Mouse (Mus musculus): ENCODE data around the gene Vps16. TPM values are rescaled to one million over a fixed set of nuclear protein-coding genes. Genes with fewer than 3 reads are reported as not detected.
A peak's percentile ranks its signal among the peaks of the same experiment; 100 is the strongest.

Gene Vps16
- polyA plus RNA-seq (2016; fragmentation: Nextera tagmentation; extraction: Ambion mirVana), result 117 and 126 TPM in 2 replicates

DNA sequence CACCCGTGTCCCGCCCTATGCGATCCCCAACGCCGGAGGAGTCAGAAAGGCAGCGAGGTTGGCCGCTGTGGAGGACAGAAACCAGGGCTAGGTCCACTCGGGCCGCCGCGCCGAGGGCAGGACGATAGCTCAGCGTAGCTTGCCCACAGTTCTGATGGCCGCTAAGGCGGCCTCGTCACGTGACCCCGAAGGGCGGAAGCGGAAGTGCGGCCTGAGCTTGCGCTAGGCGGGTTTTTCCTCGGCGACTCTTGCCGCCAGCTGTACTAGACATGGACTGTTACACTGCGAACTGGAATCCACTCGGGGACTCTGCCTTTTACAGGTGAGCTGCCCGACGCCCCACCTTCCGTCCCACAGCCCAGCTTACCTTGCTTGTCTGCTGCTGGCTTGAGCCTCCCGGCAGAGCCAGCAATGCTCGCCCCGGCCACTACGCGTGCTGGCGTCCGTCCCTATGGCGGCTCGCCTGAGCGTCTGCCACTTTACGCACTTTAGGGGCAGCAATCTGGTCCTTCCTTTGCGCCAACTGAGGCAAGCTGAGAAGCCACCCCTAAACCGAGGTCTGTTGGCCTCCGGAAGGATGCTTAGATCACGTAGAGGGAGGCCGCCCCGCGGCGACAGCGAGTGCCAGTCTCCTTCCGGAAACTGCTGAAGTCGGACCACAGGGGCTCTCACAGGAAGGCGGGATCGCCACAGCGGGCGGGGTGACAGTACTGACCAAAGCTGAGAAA lies at the start of gene Vps16, which contains the start of gene Pced1a:
Vps16 (plus strand) TSS at position 214 of the 728 bp plus-strand sequence.
Pced1a (minus strand) TSS at position 576 of the 728 bp plus-strand sequence.
- WGBS, result under 1% methylated on average over 58 of the region's 58 CpGs
- Histone ChIP-seq H3K27ac (replicated peaks) (peak within 1 kb of the TSS; percentile 91), H3K36me3 (peaks cover 42% of the 10 kb centered on the region), H3K4me3 (peak within 1 kb of the TSS; percentile 65), H3K9me3 (replicated peaks) (no peaks in the 10 kb centered on the region), H3K27me3 (ENCODE audit: low read depth, poor library complexity, severe bottlenecking) (peaks cover 14% of the 10 kb centered on the region), H3K4me1 (peaks cover 33% of the 10 kb centered on the region)
- DNase-seq (ENCODE audit: low spot score), result peak; percentile 95

DNA sequence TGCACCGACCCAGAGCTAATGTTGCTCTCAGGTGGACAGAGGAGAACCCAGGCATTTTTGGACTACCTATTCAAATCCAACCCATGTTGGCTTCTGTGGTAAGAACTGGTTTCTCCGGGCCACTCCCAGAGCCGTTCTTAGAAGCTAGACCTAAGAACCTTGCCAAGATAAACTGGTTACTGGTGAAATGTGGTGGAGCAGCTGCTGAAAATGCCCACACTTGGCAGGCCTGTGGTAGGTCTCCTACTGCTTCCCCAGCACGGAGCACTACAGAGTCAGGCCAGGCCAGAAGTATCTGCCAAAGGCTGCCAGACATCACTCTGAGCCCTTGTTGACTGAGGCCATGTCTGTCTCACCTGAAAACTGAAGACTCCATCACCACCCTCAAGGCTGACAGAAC lies 49.2 kb upstream of the Vps16 start:
- Histone ChIP-seq H3K4me1 (peaks cover 11% of the 10 kb centered on the region), H3K4me3 (no peak overlapping the region), H3K27me3 (ENCODE audit: low read depth, poor library complexity, severe bottlenecking) (no peaks in the 10 kb centered on the region; the same call in 1 of the 2 replicates), H3K9me3 (replicated peaks) (no peaks in the 10 kb centered on the region), H3K36me3 (no peaks in the 10 kb centered on the region), H3K27ac (replicated peaks) (no peak overlapping the region)
- 86% methylated on average over 4 of the region's 4 CpGs for WGBS
- DNase-seq (ENCODE audit: low spot score), result no peak

DNA sequence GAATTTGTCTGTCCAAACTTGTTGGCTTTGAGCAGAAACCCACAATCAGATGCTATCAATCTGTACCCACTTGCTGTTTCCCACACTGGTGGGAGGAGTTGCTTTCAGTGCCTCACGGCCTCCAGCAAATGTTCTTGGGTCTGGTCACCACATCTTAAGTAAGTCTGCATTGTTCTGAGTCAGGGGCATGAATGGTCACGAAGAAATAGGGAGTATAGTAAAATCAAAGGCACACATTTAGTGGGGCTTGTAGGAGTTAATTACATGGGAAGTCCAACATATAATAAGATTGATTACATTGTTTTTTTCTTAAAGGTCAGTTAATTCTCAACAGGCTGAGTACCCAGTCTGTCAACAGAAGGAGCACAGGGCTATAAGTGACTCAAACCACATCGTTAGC lies 40.9 kb upstream of the Vps16 start:
- H3K27me3 ChIP-seq (ENCODE audit: low read depth, poor library complexity, severe bottlenecking), result peaks cover 3% of the 10 kb centered on the region; the same call in 1 of the 2 replicates
- H3K4me3 ChIP-seq, result no peak overlapping the region
- H3K9me3 ChIP-seq (replicated peaks), result no peaks in the 10 kb centered on the region
- no peak overlapping the region for H3K27ac ChIP-seq (replicated peaks)
- no peaks in the 10 kb centered on the region for H3K4me1 ChIP-seq
- WGBS, result 59% methylated on average over 3 of the region's 3 CpGs
- no peaks in the 10 kb centered on the region for H3K36me3 ChIP-seq
- DNase-seq (ENCODE audit: low spot score), result no peak

DNA sequence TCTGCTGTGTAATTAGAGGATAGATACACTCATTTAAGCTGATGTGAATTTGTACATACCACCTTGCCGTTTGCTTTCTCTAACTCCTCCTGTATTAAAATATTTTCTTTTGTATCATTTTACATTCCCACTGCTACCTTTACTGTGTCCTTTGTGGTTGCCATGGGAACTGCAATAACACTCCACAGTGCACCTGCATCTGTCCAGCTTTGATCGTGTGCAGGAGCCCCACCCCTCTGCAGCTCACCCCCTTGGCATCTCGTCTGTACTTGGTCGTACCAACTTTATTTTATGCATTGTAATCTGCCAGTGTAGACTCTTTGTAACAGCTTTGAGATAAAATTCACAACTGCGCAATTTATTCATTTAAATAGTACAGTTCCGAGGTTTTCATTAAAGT lies 40.2 kb upstream of the Vps16 start:
- DNase-seq (ENCODE audit: low spot score), result no peak
- Histone ChIP-seq H3K27me3 (ENCODE audit: low read depth, poor library complexity, severe bottlenecking) (peaks cover 3% of the 10 kb centered on the region; the same call in 1 of the 2 replicates), H3K27ac (replicated peaks) (no peak overlapping the region), H3K4me3 (no peak overlapping the region), H3K4me1 (no peaks in the 10 kb centered on the region), H3K9me3 (replicated peaks) (no peaks in the 10 kb centered on the region), H3K36me3 (no peaks in the 10 kb centered on the region)
- WGBS, result 87% methylated on average over 6 of the region's 6 CpGs

DNA sequence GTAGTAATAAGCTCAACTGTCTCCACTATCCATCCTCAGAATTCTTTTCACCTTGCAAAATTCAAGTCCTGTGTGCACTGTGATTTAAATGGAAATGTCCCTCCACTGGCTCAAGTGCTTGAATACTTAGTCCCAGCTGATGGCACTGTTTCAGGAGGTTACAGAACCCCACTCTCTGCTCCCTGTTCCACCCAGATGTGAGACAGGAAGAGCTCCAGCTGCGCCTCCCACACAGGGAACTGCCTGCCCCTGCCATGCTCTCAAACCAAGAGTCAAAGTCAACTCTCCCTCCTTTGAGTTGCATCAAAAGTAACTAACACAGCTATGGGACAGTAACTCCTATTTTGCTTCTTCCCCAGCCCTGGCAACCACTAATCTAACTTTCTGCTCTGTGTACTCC lies 37.9 kb upstream of the Vps16 start:
- WGBS, result 83% methylated on average over 1 of the region's 1 CpGs
- DNase-seq (ENCODE audit: low spot score), result no peak
- no peak overlapping the region for H3K4me3 ChIP-seq
- peaks cover 7% of the 10 kb centered on the region; the same call in 1 of the 2 replicates for H3K36me3 ChIP-seq
- peaks cover 3% of the 10 kb centered on the region; the same call in 1 of the 2 replicates for H3K27me3 ChIP-seq (ENCODE audit: low read depth, poor library complexity, severe bottlenecking)
- H3K9me3 ChIP-seq (replicated peaks), result no peaks in the 10 kb centered on the region
- H3K27ac ChIP-seq (replicated peaks), result no peak overlapping the region
- no peaks in the 10 kb centered on the region for H3K4me1 ChIP-seq

DNA sequence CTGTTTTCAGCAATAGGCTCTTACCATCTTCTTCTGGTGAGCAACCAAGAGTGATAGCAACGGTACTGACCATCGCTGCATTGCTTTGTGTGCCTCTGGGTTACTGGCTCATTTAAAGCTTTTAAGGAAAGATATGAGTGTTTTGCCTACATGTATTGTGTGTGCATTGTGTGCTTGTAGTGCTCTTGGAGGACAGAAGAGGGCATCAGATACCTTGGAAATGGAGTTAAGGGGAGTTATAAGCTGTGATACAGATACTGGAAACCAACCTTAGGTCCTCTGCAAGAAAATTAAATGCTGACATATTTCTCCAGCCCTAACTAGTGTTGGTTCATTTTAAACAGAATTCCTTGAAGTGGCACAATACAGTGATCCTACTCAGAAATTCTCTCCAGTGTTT lies 35.3 kb upstream of the Vps16 start:
- Histone ChIP-seq H3K27ac (replicated peaks) (no peak overlapping the region), H3K4me1 (no peaks in the 10 kb centered on the region), H3K36me3 (peaks cover 19% of the 10 kb centered on the region), H3K27me3 (ENCODE audit: low read depth, poor library complexity, severe bottlenecking) (peaks cover 3% of the 10 kb centered on the region; the same call in 1 of the 2 replicates), H3K4me3 (no peak overlapping the region), H3K9me3 (replicated peaks) (no peaks in the 10 kb centered on the region)
- WGBS, result 73% methylated on average over 2 of the region's 2 CpGs
- DNase-seq (ENCODE audit: low spot score), result no peak

DNA sequence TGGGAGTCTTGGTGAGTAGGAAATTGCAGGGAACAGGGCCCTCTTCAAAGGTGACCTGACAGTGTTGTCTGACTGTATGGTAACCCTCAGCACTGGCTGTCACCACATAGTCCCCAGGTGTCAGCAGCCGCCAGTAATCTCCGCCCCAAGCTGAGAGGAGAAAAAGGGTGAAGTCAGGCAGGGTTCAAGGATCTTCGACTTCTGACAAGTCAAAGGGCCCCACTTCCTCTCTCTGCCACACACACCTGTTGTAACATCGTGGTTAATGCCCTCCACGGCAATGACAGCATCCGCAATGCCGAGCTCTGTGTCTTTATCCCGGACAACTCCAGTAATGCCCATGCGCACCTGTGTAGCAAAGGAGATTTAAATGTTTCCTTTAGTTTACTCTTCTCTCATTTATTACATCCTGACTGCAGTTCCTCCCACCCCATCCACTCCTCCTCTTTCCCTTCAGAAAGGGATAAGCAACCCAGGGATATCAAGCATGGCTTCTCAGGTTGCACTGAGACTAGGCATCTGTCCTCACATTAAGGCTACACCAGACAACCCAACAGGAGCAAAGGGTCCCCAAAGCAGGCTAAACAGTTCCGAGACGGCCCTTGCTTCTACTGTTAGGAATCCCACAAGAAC lies 33.0 kb upstream of the Vps16 start:
- H3K9me3 ChIP-seq (replicated peaks), result no peaks in the 10 kb centered on the region
- DNase-seq (ENCODE audit: low spot score), result no peak
- H3K4me1 ChIP-seq, result no peaks in the 10 kb centered on the region
- WGBS, result 89% methylated on average over 11 of the region's 11 CpGs
- H3K27ac ChIP-seq (replicated peaks), result no peak overlapping the region
- H3K27me3 ChIP-seq (ENCODE audit: low read depth, poor library complexity, severe bottlenecking), result peaks cover 8% of the 10 kb centered on the region; the same call in 1 of the 2 replicates
- H3K4me3 ChIP-seq, result no peak overlapping the region
- peaks cover 35% of the 10 kb centered on the region for H3K36me3 ChIP-seq

DNA sequence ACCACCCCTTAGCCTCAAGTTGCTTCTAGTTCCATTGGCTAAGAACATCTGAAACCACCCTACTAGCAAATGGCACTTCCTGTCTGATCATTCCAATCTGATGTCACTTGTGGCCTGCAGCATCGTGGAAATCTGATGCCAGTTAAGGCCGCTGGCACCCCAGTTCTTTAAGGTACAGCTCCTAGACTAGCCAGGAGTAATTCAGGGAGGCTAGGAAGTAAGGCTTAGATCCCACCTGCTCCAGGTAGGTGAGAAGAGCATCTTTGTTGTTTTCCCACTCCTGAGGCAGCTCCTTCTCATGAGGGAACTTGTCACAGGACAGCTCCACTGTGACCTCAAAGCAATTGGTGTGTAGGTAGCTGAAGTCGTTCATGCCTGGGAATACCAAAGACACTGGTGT lies 31.3 kb upstream of the Vps16 start:
- no peak overlapping the region for H3K4me3 ChIP-seq
- H3K4me1 ChIP-seq, result peaks cover 16% of the 10 kb centered on the region
- no peak overlapping the region for H3K27ac ChIP-seq (replicated peaks)
- H3K9me3 ChIP-seq (replicated peaks), result no peaks in the 10 kb centered on the region
- WGBS, result 90% methylated on average over 3 of the region's 3 CpGs
- H3K27me3 ChIP-seq (ENCODE audit: low read depth, poor library complexity, severe bottlenecking), result peaks cover 7% of the 10 kb centered on the region
- H3K36me3 ChIP-seq, result peaks cover 35% of the 10 kb centered on the region
- no peak for DNase-seq (ENCODE audit: low spot score)

DNA sequence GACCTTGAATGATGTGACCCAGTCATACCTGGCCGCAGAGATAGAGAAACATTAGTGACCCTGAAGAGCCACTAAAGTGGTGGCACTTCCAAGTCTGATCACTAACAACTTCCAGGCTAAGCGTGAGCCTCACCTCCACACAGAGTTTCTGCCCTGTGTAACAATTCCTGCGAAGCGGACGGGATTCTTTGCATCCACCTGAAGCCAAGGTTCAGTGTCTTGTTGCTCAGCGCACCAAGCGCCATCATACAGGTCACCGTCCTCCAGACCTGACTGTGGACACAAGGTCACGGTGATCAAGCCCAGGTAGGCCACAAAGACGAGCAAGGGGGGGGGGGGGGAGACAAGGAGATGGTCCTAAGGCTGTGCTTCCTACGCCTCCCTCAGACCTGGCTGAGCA lies 28.4 kb upstream of the Vps16 start:
- H3K4me1 ChIP-seq, result peaks cover 22% of the 10 kb centered on the region
- no peaks in the 10 kb centered on the region for H3K9me3 ChIP-seq (replicated peaks)
- H3K27ac ChIP-seq (replicated peaks), result no peak overlapping the region
- H3K4me3 ChIP-seq, result no peak overlapping the region
- H3K27me3 ChIP-seq (ENCODE audit: low read depth, poor library complexity, severe bottlenecking), result peaks cover 25% of the 10 kb centered on the region
- 94% methylated on average over 11 of the region's 11 CpGs for WGBS
- peaks cover 31% of the 10 kb centered on the region for H3K36me3 ChIP-seq
- DNase-seq (ENCODE audit: low spot score), result no peak

DNA sequence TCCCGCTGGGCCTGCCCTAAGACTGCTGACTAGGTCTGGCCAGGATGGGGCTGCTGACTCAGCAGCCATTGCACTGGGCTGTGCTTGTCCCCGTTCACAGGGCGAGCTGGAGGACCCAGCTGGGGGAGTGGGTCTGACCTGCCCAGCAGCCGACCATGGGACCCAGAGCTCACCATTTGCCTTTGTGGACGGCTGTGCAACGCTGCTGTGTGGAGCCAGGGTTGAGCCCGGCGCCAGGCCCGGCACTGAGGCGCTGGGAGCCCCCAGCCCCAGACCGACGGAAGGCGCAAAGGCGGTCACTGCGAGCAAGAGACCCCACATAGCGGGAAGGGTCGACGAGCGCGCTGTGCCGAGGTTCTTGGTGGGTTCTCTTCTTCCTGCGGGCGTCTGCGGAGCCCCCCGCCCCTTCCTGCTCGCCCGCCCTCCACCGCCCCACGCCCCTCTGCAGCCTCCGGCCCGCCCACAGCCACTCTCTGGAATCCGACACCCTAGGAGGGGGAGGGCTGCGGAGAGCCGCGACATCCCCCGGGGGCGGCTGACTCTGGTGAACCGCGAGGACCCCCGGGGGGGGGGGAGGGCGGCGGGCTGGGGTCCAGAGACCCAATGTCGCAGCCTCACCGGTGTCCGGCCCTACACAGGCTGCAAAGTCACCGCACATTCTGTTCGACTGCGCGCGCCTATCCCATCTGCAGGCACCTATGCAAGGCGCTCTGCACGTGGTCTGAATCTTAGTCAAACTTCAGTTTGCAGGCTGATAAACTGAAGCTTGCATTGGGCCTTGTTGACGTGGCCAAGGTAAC lies 26.8 kb upstream of the Vps16 start, which contains the start of gene Cpxm1:
Cpxm1 (minus strand) TSS at position 389 of the 800 bp plus-strand sequence.
- Histone ChIP-seq H3K4me1 (peaks cover 31% of the 10 kb centered on the region), H3K27me3 (ENCODE audit: low read depth, poor library complexity, severe bottlenecking) (peaks cover 25% of the 10 kb centered on the region), H3K36me3 (peaks cover 25% of the 10 kb centered on the region), H3K4me3 (peak within 1 kb of the TSS; percentile 68), H3K9me3 (replicated peaks) (no peaks in the 10 kb centered on the region), H3K27ac (replicated peaks) (peak within 1 kb of the TSS; percentile 87)
- peak; percentile 79 for DNase-seq (ENCODE audit: low spot score)
- under 1% methylated on average over 53 of the region's 53 CpGs for WGBS

DNA sequence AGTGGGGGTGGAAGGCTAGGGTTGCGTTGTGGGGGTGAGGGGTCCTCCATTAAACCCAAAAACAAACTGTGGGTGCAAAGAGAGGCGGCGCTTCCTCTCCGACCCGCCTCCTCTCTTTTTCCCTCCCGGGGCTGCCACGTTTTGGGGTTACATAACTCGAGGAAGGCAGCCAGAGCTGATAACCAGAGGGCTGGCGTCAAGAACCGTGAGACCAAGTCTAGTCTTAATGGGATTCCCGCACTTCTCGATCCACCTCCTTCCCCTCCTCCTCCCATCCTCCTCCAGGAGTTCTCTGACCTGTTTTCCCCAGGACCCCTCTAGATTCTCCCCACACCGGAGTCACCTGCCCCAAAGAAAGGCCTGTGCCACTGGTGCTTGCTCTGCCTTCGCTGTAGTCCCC lies 26.0 kb upstream of the Vps16 start:
- Histone ChIP-seq H3K36me3 (peaks cover 22% of the 10 kb centered on the region), H3K4me1 (peaks cover 31% of the 10 kb centered on the region), H3K27ac (replicated peaks) (peak overlapping the region; percentile 87), H3K9me3 (replicated peaks) (no peaks in the 10 kb centered on the region), H3K4me3 (peak overlapping the region; percentile 68), H3K27me3 (ENCODE audit: low read depth, poor library complexity, severe bottlenecking) (peaks cover 25% of the 10 kb centered on the region)
- DNase-seq (ENCODE audit: low spot score), result no peak
- WGBS, result 14% methylated on average over 14 of the region's 14 CpGs

DNA sequence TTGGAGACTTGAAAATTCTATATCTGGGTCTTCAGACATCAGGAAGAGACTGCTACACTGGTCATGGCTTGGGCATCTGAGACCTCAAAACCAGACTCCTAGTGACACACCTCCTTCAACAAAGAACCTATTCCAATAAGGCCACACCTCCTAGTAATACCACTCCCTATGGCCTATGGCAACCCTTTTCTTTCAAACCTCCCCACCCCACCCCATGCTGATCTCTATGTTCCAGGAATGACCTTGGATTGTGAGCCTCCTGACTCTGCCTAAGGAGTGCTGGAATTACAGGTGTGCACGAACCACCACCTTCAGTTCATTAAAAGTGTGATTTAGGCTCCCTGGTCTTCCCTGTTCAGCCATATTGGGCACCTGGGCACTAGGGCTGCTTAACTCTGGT lies 24.1 kb upstream of the Vps16 start:
- H3K27me3 ChIP-seq (ENCODE audit: low read depth, poor library complexity, severe bottlenecking), result peaks cover 25% of the 10 kb centered on the region
- WGBS, result 95% methylated on average over 1 of the region's 1 CpGs
- H3K4me3 ChIP-seq, result no peak overlapping the region
- no peaks in the 10 kb centered on the region for H3K9me3 ChIP-seq (replicated peaks)
- peaks cover 31% of the 10 kb centered on the region for H3K4me1 ChIP-seq
- peaks cover 4% of the 10 kb centered on the region for H3K36me3 ChIP-seq
- no peak overlapping the region for H3K27ac ChIP-seq (replicated peaks)
- DNase-seq (ENCODE audit: low spot score), result no peak
